Mouse (Mus musculus) erythroblast, embryonic 14.5 days (primary cell): ENCODE data around the gene Xpnpep3.

ENCODE experiments used
- GATA1 ChIP-seq: IDR thresholded peaks from 2 replicates; pipeline ENCODE4 v1.6.1; 2012; ENCODE audit warnings: low read length, inconsistent platforms, mixed read lengths
- TAL1 ChIP-seq: IDR thresholded peaks from 3 replicates; pipeline ENCODE4 v1.6.1; 2012; ENCODE audit warnings: low read length, inconsistent platforms, mixed read lengths

DNA sequence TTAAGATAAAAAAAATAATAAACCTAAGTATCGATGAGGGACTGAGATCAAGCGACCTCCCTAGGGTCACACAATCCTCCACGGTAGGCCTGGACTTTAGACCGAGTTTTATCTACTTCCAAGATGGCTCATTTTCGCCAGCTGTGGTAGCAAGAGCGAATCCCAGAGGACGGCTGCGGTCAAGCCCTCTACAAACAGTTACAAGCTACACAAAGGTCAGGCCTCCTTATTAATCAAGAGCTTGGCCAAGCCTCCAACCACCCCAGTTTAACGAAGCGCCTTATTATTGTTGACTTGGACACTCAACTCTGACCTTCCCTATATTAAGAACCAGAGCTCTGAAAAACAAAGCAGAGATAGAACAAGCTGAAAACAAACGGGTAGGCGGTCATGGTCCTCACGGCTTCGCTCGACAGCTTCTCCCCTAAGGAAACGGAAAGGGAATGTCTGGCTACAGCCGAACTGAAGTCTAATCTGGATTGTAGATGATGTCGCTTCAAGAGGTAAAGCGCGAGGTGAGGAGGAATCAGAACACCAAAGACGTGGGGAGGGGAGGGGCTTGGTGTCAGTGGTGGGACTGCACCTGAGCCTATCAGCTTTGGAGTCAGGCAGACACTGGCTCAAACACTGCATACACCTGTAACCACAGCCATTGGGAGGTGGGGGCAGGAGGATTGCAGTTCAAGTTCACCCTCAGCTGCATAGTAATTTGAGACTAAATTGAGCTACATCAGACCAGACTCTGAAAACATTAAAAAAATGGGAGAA lies 79.7 kb downstream of the Xpnpep3 start:
- no peak for TF ChIP-seq GATA1
- no peak for TF ChIP-seq TAL1
